Mouse (Mus musculus) MEL (cell line): Measurements from ENCODE around the gene Slc22a7. TPM values are rescaled to one million over a fixed set of nuclear protein-coding genes. Genes with fewer than 3 reads are reported as not detected.

Experiments used
- DNase-seq: peaks from one replicate; pipeline ENCODE4 v3.0.0; 2011; ENCODE audit warnings: low read depth, low spot score
- H3K27ac ChIP-seq: 2 replicates; pipeline ENCODE4 v1.5.1; 2012; ENCODE audit warnings: low read depth, mild to moderate bottlenecking, control low read depth, low read length, moderate library complexity; ENCODE audit not compliant: control insufficient read depth
- H3K27me3 ChIP-seq, 2 experiments: fragments of 150-350 bp in 1 of 2; sonication (generic) in 1 of 2; 2 replicates each; pipeline ENCODE4 v1.6.1; 2012; ENCODE audit warnings: low read length in 2 of 2, mild to moderate bottlenecking in 2 of 2, improper control_type of control experiment in 1 of 2, moderate library complexity in 1 of 2; ENCODE audit not compliant: insufficient read depth in 2 of 2, control insufficient read depth in 1 of 2
- H3K36me3 ChIP-seq, 2 experiments: 2 replicates each; pipeline ENCODE4 v1.6.1; 2012 to 2014; ENCODE audit warnings: low read length in 2 of 2, improper control_type of control experiment in 1 of 2, inconsistent platforms in 1 of 2, mild to moderate bottlenecking in 1 of 2; ENCODE audit not compliant: insufficient read depth in 2 of 2, control insufficient read depth in 1 of 2
- H3K4me1 ChIP-seq, 2 experiments: fragments of 150-350 bp in 1 of 2; sonication (generic) in 1 of 2; 2 replicates each; pipeline ENCODE4 v1.6.1; 2012; ENCODE audit warnings: low read length in 2 of 2, improper control_type of control experiment in 1 of 2, mild to moderate bottlenecking in 1 of 2; ENCODE audit not compliant: insufficient read depth in 2 of 2, control insufficient read depth in 1 of 2
- H3K4me3 ChIP-seq, 2 experiments: fragments of 150-350 bp in 1 of 2; sonication (generic) in 1 of 2; 2 replicates each; pipeline ENCODE4 v1.5.1; 2012; ENCODE audit warnings: low read depth in 2 of 2, low read length in 2 of 2, mild to moderate bottlenecking in 2 of 2, moderate library complexity in 2 of 2, control low read depth in 1 of 2, improper control_type of control experiment in 1 of 2; ENCODE audit not compliant: control insufficient read depth in 1 of 2, insufficient read depth in 1 of 2
- H3K79me2 ChIP-seq: 2 replicates; pipeline ENCODE4 v1.6.1; 2012; ENCODE audit warnings: mild to moderate bottlenecking, low read length, moderate library complexity; ENCODE audit not compliant: control insufficient read depth, poor library complexity, insufficient read depth
- H3K9ac ChIP-seq: 2 replicates; pipeline ENCODE4 v1.6.1; 2012; ENCODE audit warnings: low read depth, mild to moderate bottlenecking, control low read depth, low read length, moderate library complexity; ENCODE audit not compliant: control insufficient read depth, poor library complexity, severe bottlenecking
- H3K9me3 ChIP-seq: fragments of 150-350 bp; sonication (generic); replicated peaks from 2 replicates; pipeline ENCODE4 v1.6.1; 2012; ENCODE audit warnings: mild to moderate bottlenecking, low read length, improper control_type of control experiment, moderate library complexity; ENCODE audit not compliant: insufficient read depth
- CHD1 ChIP-seq: IDR thresholded peaks from 2 replicates; pipeline ENCODE4 v1.6.1; 2012; ENCODE audit warnings: low read depth, mild to moderate bottlenecking, inconsistent platforms, low read length, improper control_type of control experiment
- CTCF ChIP-seq, 3 experiments: IDR thresholded peaks in 2 of 3; conservative IDR thresholded peaks in 1 of 3; 2 replicates each; pipeline ENCODE4 v1.5.1; 2011 to 2012; ENCODE audit warnings: low read length in 3 of 3, low read depth in 2 of 3, mild to moderate bottlenecking in 2 of 3, improper control_type of control experiment in 1 of 3, inconsistent platforms in 1 of 3, mixed read lengths in 1 of 3, moderate library complexity in 1 of 3; ENCODE audit not compliant: control insufficient read depth in 1 of 3, insufficient read depth in 1 of 3, poor library complexity in 1 of 3, severe bottlenecking in 1 of 3
- E2F4 ChIP-seq: IDR thresholded peaks from 2 replicates; pipeline ENCODE4 v1.6.1; 2011; ENCODE audit warnings: low read depth, low read length, improper control_type of control experiment, borderline replicate concordance
- GABPA ChIP-seq: IDR thresholded peaks from 2 replicates; pipeline ENCODE4 v1.6.1; 2012; ENCODE audit warnings: low read depth, mild to moderate bottlenecking, inconsistent platforms, low read length, improper control_type of control experiment, moderate library complexity
- GATA1 ChIP-seq: IDR thresholded peaks from 2 replicates; pipeline ENCODE4 v1.6.1; 2011; ENCODE audit warnings: low read depth, low read length, improper control_type of control experiment
- HCFC1 ChIP-seq: IDR thresholded peaks from 2 replicates; pipeline ENCODE4 v1.6.1; 2012; ENCODE audit warnings: low read depth, mild to moderate bottlenecking, inconsistent platforms, low read length, improper control_type of control experiment, moderate library complexity
- KAT2A ChIP-seq: conservative IDR thresholded peaks from 2 replicates; pipeline ENCODE4 v1.6.1; 2012; ENCODE audit warnings: low read depth, low read length, improper control_type of control experiment, inconsistent platforms
- MAFK ChIP-seq: IDR thresholded peaks from 2 replicates; pipeline ENCODE4 v1.6.1; 2011; ENCODE audit warnings: low read depth, mild to moderate bottlenecking, low read length, improper control_type of control experiment, borderline replicate concordance
- MAZ ChIP-seq: IDR thresholded peaks from 2 replicates; pipeline ENCODE4 v1.6.1; 2012; ENCODE audit warnings: low read depth, mild to moderate bottlenecking, inconsistent platforms, low read length, improper control_type of control experiment
- MEF2A ChIP-seq: IDR thresholded peaks from 2 replicates; pipeline ENCODE4 v1.6.1; 2014; ENCODE audit warnings: low read depth, mild to moderate bottlenecking, inconsistent platforms, low read length, improper control_type of control experiment; ENCODE audit not compliant: poor library complexity, insufficient replicate concordance, severe bottlenecking; ENCODE audit errors: extremely low read depth
- MYC ChIP-seq: IDR thresholded peaks from 2 replicates; pipeline ENCODE4 v1.6.1; 2011; ENCODE audit warnings: low read depth, mild to moderate bottlenecking, low read length, improper control_type of control experiment, moderate library complexity
- NRF1 ChIP-seq: IDR thresholded peaks from 2 replicates; pipeline ENCODE4 v1.6.1; 2014; ENCODE audit warnings: low read depth, mild to moderate bottlenecking, inconsistent platforms, low read length, improper control_type of control experiment, moderate library complexity; ENCODE audit not compliant: poor library complexity, insufficient read depth, severe bottlenecking
- POLR2AphosphoS5 ChIP-seq: IDR thresholded peaks from 2 replicates; pipeline ENCODE4 v1.6.1; 2012; ENCODE audit warnings: low read depth, borderline replicate concordance, mild to moderate bottlenecking, inconsistent platforms, low read length, moderate library complexity, mixed read lengths
- SIN3A ChIP-seq: IDR thresholded peaks from 2 replicates; pipeline ENCODE4 v1.6.1; 2012; ENCODE audit warnings: low read length, improper control_type of control experiment, inconsistent platforms
- TBP ChIP-seq: IDR thresholded peaks from 2 replicates; pipeline ENCODE4 v1.8.0; 2011; ENCODE audit warnings: low read depth, low read length, improper control_type of control experiment
- TCF12 ChIP-seq: IDR thresholded peaks from 2 replicates; pipeline ENCODE4 v1.6.1; 2014; ENCODE audit warnings: low read depth, mild to moderate bottlenecking, inconsistent platforms, low read length, improper control_type of control experiment, moderate library complexity
- UBTF ChIP-seq: IDR thresholded peaks from 2 replicates; pipeline ENCODE4 v1.6.1; 2012; ENCODE audit warnings: low read depth, mild to moderate bottlenecking, inconsistent platforms, low read length, improper control_type of control experiment, moderate library complexity, borderline replicate concordance; ENCODE audit not compliant: insufficient read depth
- USF1 ChIP-seq: IDR thresholded peaks from 2 replicates; pipeline ENCODE4 v1.6.1; 2014; ENCODE audit warnings: low read depth, mild to moderate bottlenecking, inconsistent platforms, low read length, improper control_type of control experiment, moderate library complexity
- USF2 ChIP-seq, 2 experiments: IDR thresholded peaks; 2 replicates each; pipeline ENCODE4 v1.6.1; 2011 to 2012; ENCODE audit warnings: improper control_type of control experiment in 2 of 2, low read length in 2 of 2, borderline replicate concordance in 1 of 2, inconsistent platforms in 1 of 2, low read depth in 1 of 2, mild to moderate bottlenecking in 1 of 2; ENCODE audit not compliant: insufficient read depth in 1 of 2
- ZMIZ1 ChIP-seq: IDR thresholded peaks from 2 replicates; pipeline ENCODE4 v1.6.1; 2012; ENCODE audit warnings: low read depth, mild to moderate bottlenecking, inconsistent platforms, low read length, improper control_type of control experiment, moderate library complexity
- ZNF384 ChIP-seq: IDR thresholded peaks from 2 replicates; pipeline ENCODE4 v1.6.1; 2012; ENCODE audit warnings: low read depth, mild to moderate bottlenecking, inconsistent platforms, low read length, improper control_type of control experiment
- polyA plus RNA-seq, 2 experiments: library from polyadenylated mRNA; stranded (reverse) in 1 of 2; unstranded in 1 of 2; fragments of >175 nt in 1 of 2; fragments of >200 nt in 1 of 2; gene quantifications; 2 replicates each; pipeline versions ENCODE4 v1.2.1 to v1.2.4; 2012; ENCODE audit warnings: low replicate concordance in 2 of 2, low read depth in 1 of 2; ENCODE audit not compliant: insufficient read length in 2 of 2, insufficient read depth in 1 of 2, missing spikeins in 1 of 2
- total RNA-seq: library from RNA; depleted of rRNA; stranded (reverse); fragments of 300-350 nt; gene quantifications from 2 replicates; pipeline ENCODE4 v1.2.3, GENCODE M21; 2012

The Slc22a7 gene
- total and polyA plus RNA-seq, 3 experiments = not detected

- Histone ChIP-seq H3K4me1 (no peaks in the 10 kb centered on the region), H3K27me3 (peaks cover 0 to 4% of the 10 kb centered on the region in 2 experiments; a peak in 1 of 4 replicates), H3K36me3 (no peaks in the 10 kb centered on the region), H3K9ac (no peak overlapping the region)
- no peak for TF ChIP-seq ZMIZ1
- no peak for TF ChIP-seq USF2 (IDR thresholded peaks at IDR 0.05; ENCODE audit: borderline replicate concordance in 1 of 2, insufficient read depth in 1 of 2, low read depth in 1 of 2, low read length in 2 of 2)
- no peak for TF ChIP-seq POLR2AphosphoS5
- no peak for TF ChIP-seq USF1
- TF ChIP-seq CHD1 = no peak
- TF ChIP-seq, all 39 proteins: peak for 0
- H3K79me2 ChIP-seq = no peaks in the 10 kb centered on the region
- no peak overlapping the region for H3K27ac ChIP-seq
- DNase-seq = no peak
- H3K4me3 ChIP-seq = no peak overlapping the region
- H3K9me3 ChIP-seq = no peaks in the 10 kb centered on the region
Observed at GRCm38 (mm10) chr17:46462226-46462625, 24.0 kb upstream of the Slc22a7 start.

GRCm38 (mm10) chr17:46461347-46461746 is 23.1 kb upstream of the Slc22a7 start:
- no peak overlapping the region for H3K9ac ChIP-seq
- DNase-seq = no peak
- no peaks in the 10 kb centered on the region for H3K79me2 ChIP-seq
- no peaks in the 10 kb centered on the region for H3K9me3 ChIP-seq
- no peaks in the 10 kb centered on the region for H3K4me1 ChIP-seq
- no peak for TF ChIP-seq GABPA
- TF ChIP-seq UBTF = no peak
- TF ChIP-seq CHD1 = no peak
- TF ChIP-seq TBP = no peak
- no peak for TF ChIP-seq NRF1
- TF ChIP-seq MAZ = no peak
- TF ChIP-seq USF2 (IDR thresholded peaks at IDR 0.05; ENCODE audit: borderline replicate concordance in 1 of 2, insufficient read depth in 1 of 2, low read depth in 1 of 2, low read length in 2 of 2) = no peak
- no peak for TF ChIP-seq KAT2A
- TF ChIP-seq ZMIZ1 = no peak
- TF ChIP-seq CTCF (IDR thresholded peaks at IDR 0.05 in 2 of 3, conservative IDR thresholded peaks at IDR 0.05 in 1 of 3; ENCODE audit: control insufficient read depth in 1 of 3, insufficient read depth in 1 of 3, low read depth in 2 of 3, low read length in 3 of 3, poor library complexity in 1 of 3, severe bottlenecking in 1 of 3) = no peak
- TF ChIP-seq SIN3A = no peak
- no peak for TF ChIP-seq MAFK
- no peak for TF ChIP-seq TCF12
- no peak for TF ChIP-seq ZNF384
- no peak for TF ChIP-seq MYC
- TF ChIP-seq E2F4 = no peak
- TF ChIP-seq MEF2A = no peak
- TF ChIP-seq GATA1 = no peak
- no peak for TF ChIP-seq HCFC1
- no peak overlapping the region for H3K4me3 ChIP-seq
- H3K36me3 ChIP-seq = no peaks in the 10 kb centered on the region
- H3K27me3 ChIP-seq = peaks cover 0 to 4% of the 10 kb centered on the region in 2 experiments; a peak in 1 of 4 replicates
- H3K27ac ChIP-seq = no peak overlapping the region
